Mouse (Mus musculus): ENCODE results near the gene Cldn22.

GRCm38 (mm10) chr8:47874497-47875178 lies 50.4 kb downstream of the Cldn22 start:
- TF ChIP-seq POLR2A (IDR thresholded peaks at IDR 0.05; ENCODE audit: control insufficient read depth in 1 of 2, insufficient read depth in 1 of 2, low read depth in 1 of 2, low read length in 2 of 2, poor library complexity in 1 of 2): no peak
- no peak for TF ChIP-seq CHD2 (IDR thresholded peaks at IDR 0.05; ENCODE audit: low read length)

Measured in MEL (cell line).